Mouse (Mus musculus): ENCODE measurements around the gene Leng9.

DNA sequence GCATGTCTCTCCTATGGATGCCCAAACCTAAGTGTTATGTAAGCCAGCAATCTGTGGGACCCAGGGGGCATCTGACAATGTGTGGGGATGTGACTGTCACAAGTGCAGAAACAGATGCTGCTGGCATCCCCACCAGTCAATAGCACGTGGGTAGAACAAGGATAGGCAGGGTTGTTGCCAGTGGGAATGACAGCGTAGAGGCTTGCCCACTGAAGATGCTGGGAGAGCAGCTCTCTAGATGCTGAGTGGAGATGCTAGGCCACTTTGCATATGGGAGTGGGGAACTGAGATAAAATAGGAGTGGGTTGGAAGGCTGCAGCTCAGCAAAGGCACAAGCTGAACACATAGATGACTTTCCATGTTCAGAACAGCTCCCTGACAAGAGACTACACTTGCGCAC lies 17.6 kb downstream of the Leng9 start:
- TF ChIP-seq CTCF (IDR thresholded peaks at IDR 0.05; ENCODE audit: low read depth) (no peak), EP300 (optimal IDR thresholded peaks at IDR 0.05) (no peak)
